8 mouse cellular contexts compared by ENCODE assay signal in genomic region chr17:83968124-83968523, GRCm38 (mm10).
A peak's percentile ranks its signal among the peaks of the same experiment; 100 is the strongest.
DNase-seq lines count a peak whose midpoint lies in the region; ATAC-seq and TF ChIP-seq lines count a peak whose summit lies in the region.
"Not testable (repeated sequence)": the region's sequence is repeated elsewhere in the genome, so short reads cannot be mapped to it uniquely, and the experiment has no call there.

No protein-coding gene starts in this region.

- dilution Hi-C loops in CH12.LX (cut with MboI; ENCODE audit: extremely low pct_ligation_motif_present, extremely low pct_unique_long_range_greater_than_20kb, low sequenced_read_pairs), result not testable (repeated sequence)

- not testable (repeated sequence) for ATAC-seq in lung, embryonic 14.5 days (ENCODE audit: insufficient read depth)

- in situ Hi-C loops in CH12.LX (cut with MboI; ENCODE audit: low pct_ligation_motif_present, low pct_unique_long_range_greater_than_20kb, low sequenced_read_pairs), result not testable (repeated sequence)

- DNase-seq in A20 (ENCODE audit: low read depth, low spot score) (peak; percentile 27), CH12.LX (ENCODE audit: extremely low read depth) (peak; percentile 18), MEL (ENCODE audit: low read depth, low spot score) (peak; percentile 41)
- DNase-seq in gastrocnemius, adult 2 months; layer of hippocampus, adult 2 months (ENCODE audit: low spot score in 2 of 2); lung, embryonic 14.5 days: not testable (repeated sequence)
- DNase-seq in induced T-regulatory cell, adult 2 months (ENCODE audit: low read depth), result peak; percentile 29
- peak; percentile 21 for DNase-seq in splenic B cell, adult 2 months (ENCODE audit: low read depth, low spot score)

- TF ChIP-seq EP300 in CH12.LX (IDR thresholded peaks at IDR 0.05; ENCODE audit: low read length); MEL (IDR thresholded peaks at IDR 0.05; ENCODE audit: low read depth in 1 of 2, low read length in 2 of 2): not testable (repeated sequence)

- not testable (repeated sequence) for H3K36me3 ChIP-seq in CH12.LX (replicated peaks in 1 of 2; ENCODE audit: control insufficient read depth in 1 of 2, insufficient read depth in 1 of 2, low read length in 1 of 2); MEL (ENCODE audit: control insufficient read depth in 1 of 2, insufficient read depth in 2 of 2, low read length in 2 of 2); lung, embryonic 14.5 days (ENCODE audit: insufficient read depth); splenic B cell, adult 2 months (ENCODE audit: control insufficient read depth, insufficient read depth, low read length, poor library complexity, severe bottlenecking)

- not testable (repeated sequence) for H3K27me3 ChIP-seq in CH12.LX (replicated peaks); MEL (ENCODE audit: control insufficient read depth in 1 of 2, insufficient read depth in 2 of 2, low read length in 2 of 2); lung, embryonic 14.5 days (ENCODE audit: insufficient read depth, low read length); splenic B cell, adult 2 months (ENCODE audit: control insufficient read depth, insufficient read depth, low read length, poor library complexity, severe bottlenecking)

- peaks cover 0 to 12% of the 10 kb centered on the region in 2 experiments; a peak in 2 of 4 replicates for H3K4me1 ChIP-seq in CH12.LX (ENCODE audit: control insufficient read depth in 1 of 2, insufficient read depth in 2 of 2)
- H3K4me1 ChIP-seq in MEL (ENCODE audit: control insufficient read depth in 1 of 2, insufficient read depth in 2 of 2, low read length in 2 of 2); lung, embryonic 14.5 days (ENCODE audit: insufficient read depth): not testable (repeated sequence)

- not testable (repeated sequence) for TF ChIP-seq POLR2A in CH12.LX (IDR thresholded peaks at IDR 0.05; ENCODE audit: low read depth, low read length); MEL (IDR thresholded peaks at IDR 0.05; ENCODE audit: control insufficient read depth in 1 of 2, insufficient read depth in 1 of 2, low read depth in 1 of 2, low read length in 2 of 2, poor library complexity in 1 of 2)

- not testable (repeated sequence) for H3K79me2 ChIP-seq in CH12.LX (replicated peaks; ENCODE audit: control insufficient read depth, extremely low read depth, insufficient read depth, poor library complexity, severe bottlenecking); MEL (ENCODE audit: control insufficient read depth, insufficient read depth, low read length, poor library complexity)

- not testable (repeated sequence) for H3K4me2 ChIP-seq in CH12.LX (ENCODE audit: insufficient read depth, low read depth, poor library complexity, severe bottlenecking); lung, embryonic 14.5 days

- not testable (repeated sequence) for H3K27ac ChIP-seq in CH12.LX (ENCODE audit: insufficient read depth, low read depth); MEL (ENCODE audit: control insufficient read depth, low read depth, low read length); gastrocnemius, adult 2 months; layer of hippocampus, adult 2 months; lung, embryonic 14.5 days (ENCODE audit: low read depth)

- H3K4me3 ChIP-seq in CH12.LX (replicated peaks in 1 of 3; ENCODE audit: low read depth in 2 of 3, low read length in 2 of 3, poor library complexity in 1 of 3); MEL (ENCODE audit: control insufficient read depth in 1 of 2, insufficient read depth in 1 of 2, low read depth in 2 of 2, low read length in 2 of 2); gastrocnemius, adult 2 months; layer of hippocampus, adult 2 months; lung, embryonic 14.5 days (ENCODE audit: low read depth, low read length): not testable (repeated sequence)

- not testable (repeated sequence) for H3K9ac ChIP-seq in CH12.LX (ENCODE audit: insufficient read depth, low read depth); MEL (ENCODE audit: control insufficient read depth, low read depth, low read length, poor library complexity, severe bottlenecking); lung, embryonic 14.5 days

- intact Hi-C loops in gastrocnemius, adult 2 months (cut with DNase I), result not testable (repeated sequence)

- TF ChIP-seq CTCF in CH12.LX (conservative IDR thresholded peaks at IDR 0.05 in 1 of 2, IDR thresholded peaks at IDR 0.05 in 1 of 2; ENCODE audit: low read depth in 2 of 2, low read length in 2 of 2), result peak in 1 of 2 experiments; percentile 49; a peak in 2 of 4 replicates
- TF ChIP-seq CTCF in MEL (IDR thresholded peaks at IDR 0.05 in 2 of 3, conservative IDR thresholded peaks at IDR 0.05 in 1 of 3; ENCODE audit: control insufficient read depth in 1 of 3, insufficient read depth in 1 of 3, low read depth in 2 of 3, low read length in 3 of 3, poor library complexity in 1 of 3, severe bottlenecking in 1 of 3), result not testable (repeated sequence)
- TF ChIP-seq CTCF in gastrocnemius, adult 2 months (IDR thresholded peaks at IDR 0.05), result peak; percentile 15; the same call in 1 of the 2 replicates
- TF ChIP-seq CTCF in layer of hippocampus, adult 2 months (conservative IDR thresholded peaks at IDR 0.05), result peak; percentile 49
- TF ChIP-seq CTCF in lung, embryonic 14.5 days (IDR thresholded peaks at IDR 0.05; ENCODE audit: low read depth), result peak; percentile 26; the same call in 1 of the 2 replicates

- not testable (repeated sequence) for H3K9me3 ChIP-seq in CH12.LX (replicated peaks; ENCODE audit: low read length); MEL (replicated peaks; ENCODE audit: insufficient read depth, low read length); lung, embryonic 14.5 days (ENCODE audit: low read depth, low read length)

- 89% methylated on average over 3 of the region's 3 CpGs for WGBS in lung, embryonic 14.5 days

- TF ChIP-seq RAD21 in CH12.LX (IDR thresholded peaks at IDR 0.05; ENCODE audit: low read depth, low read length); MEL (IDR thresholded peaks at IDR 0.05; ENCODE audit: low read depth, low read length): not testable (repeated sequence)

TF ChIP-seq in CH12.LX, 34 proteins besides CTCF, POLR2A, EP300 and RAD21:
- 0 out of 2 replicates have a peak, but pooled peaks have one; percentile 16 for TF ChIP-seq SMC3 (IDR thresholded peaks at IDR 0.05; ENCODE audit: low read depth, low read length)

TF ChIP-seq in MEL, 35 proteins besides CTCF, POLR2A, EP300 and RAD21:
- TF ChIP-seq SMC3 (IDR thresholded peaks at IDR 0.05; ENCODE audit: low read depth, low read length), result 0 out of 2 replicates have a peak, but pooled peaks have one; percentile 4
- peak; percentile 51 for TF ChIP-seq ZNF384 (IDR thresholded peaks at IDR 0.05; ENCODE audit: low read depth, low read length)
TF ChIP-seq in MEL: peak in this region for 2; not testable (repeated sequence) for 33.
